Mouse (Mus musculus): ENCODE data around the gene Ryr3. TPM values are rescaled to one million over a fixed set of nuclear protein-coding genes. Genes with fewer than 3 reads are reported as not detected.

The Ryr3 gene
- polyA plus RNA-seq, 1 experiment from 2014 or later = 2.1 TPM

DNA sequence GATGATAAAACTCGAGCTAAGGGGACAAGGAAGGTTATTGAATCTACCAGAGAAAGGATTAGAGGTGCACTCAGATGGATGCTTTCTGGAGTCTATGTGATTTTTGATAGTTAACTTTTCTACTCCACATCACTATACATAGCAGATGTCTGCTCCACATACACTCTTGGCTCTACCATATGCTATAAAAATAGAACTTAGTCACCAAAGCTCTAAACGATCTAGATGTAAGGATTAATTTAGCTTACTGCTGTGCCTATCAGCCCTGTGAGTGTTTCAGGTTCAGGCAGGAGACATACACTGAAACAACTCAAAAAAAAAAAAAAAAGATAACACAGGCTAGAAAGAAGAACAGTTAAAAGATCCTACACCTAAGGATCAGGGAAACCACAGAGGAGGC is 410.9 kb downstream of the Ryr3 start:
- Histone ChIP-seq H3K4me1 (replicated peaks; ENCODE audit: control insufficient read depth, insufficient read depth) (no peaks in the 10 kb centered on the region), H3K9me3 (ENCODE audit: control insufficient read depth, low read length) (no peaks in the 10 kb centered on the region), H3K36me3 (ENCODE audit: control insufficient read depth, insufficient read depth, low read length) (no peaks in the 10 kb centered on the region), H3K27me3 (ENCODE audit: control insufficient read depth, insufficient read depth, low read length) (no peaks in the 10 kb centered on the region), H3K4me2 (replicated peaks; ENCODE audit: low read depth) (no peak overlapping the region), H3K4me3 (ENCODE audit: low read depth, low read length) (no peak overlapping the region), H3K9ac (ENCODE audit: low read length) (no peak overlapping the region), H3K27ac (replicated peaks) (no peak overlapping the region)
- ATAC-seq (ENCODE audit: low FRiP score, low TSS enrichment) = no peak
- DNase-seq (ENCODE audit: low spot score) = no peak
- WGBS = 57% methylated on average over 2 of the region's 2 CpGs
- TF ChIP-seq EP300 (optimal IDR thresholded peaks at IDR 0.05) (no peak), CTCF (IDR thresholded peaks at IDR 0.05; ENCODE audit: low read depth) (no peak)

- Histone ChIP-seq H3K4me3 (ENCODE audit: low read depth, low read length) (no peak overlapping the region), H3K27ac (replicated peaks) (no peak overlapping the region), H3K9ac (ENCODE audit: low read length) (no peak overlapping the region), H3K27me3 (ENCODE audit: control insufficient read depth, insufficient read depth, low read length) (no peaks in the 10 kb centered on the region), H3K4me1 (replicated peaks; ENCODE audit: control insufficient read depth, insufficient read depth) (no peaks in the 10 kb centered on the region), H3K4me2 (replicated peaks; ENCODE audit: low read depth) (no peak overlapping the region), H3K36me3 (ENCODE audit: control insufficient read depth, insufficient read depth, low read length) (no peaks in the 10 kb centered on the region), H3K9me3 (ENCODE audit: control insufficient read depth, low read length) (no peaks in the 10 kb centered on the region)
- DNase-seq (ENCODE audit: low spot score) (peak; percentile 67), ATAC-seq (ENCODE audit: low FRiP score, low TSS enrichment) (peak; percentile 76; the same call in 1 of the 2 replicates)
- 12% methylated on average over 8 of the region's 8 CpGs for WGBS
- TF ChIP-seq EP300 (optimal IDR thresholded peaks at IDR 0.05) (no peak), CTCF (IDR thresholded peaks at IDR 0.05; ENCODE audit: low read depth) (peak; percentile 93)
These were observed 416.9 kb downstream of the Ryr3 start for GRCm38 (mm10) chr2:112799995-112800353.

GRCm38 (mm10) chr2:112799351-112799994 is 417.4 kb downstream of the Ryr3 start:
- no peaks in the 10 kb centered on the region for H3K9me3 ChIP-seq (ENCODE audit: control insufficient read depth, low read length)
- 89% methylated on average over 7 of the region's 7 CpGs for WGBS
- H3K4me1 ChIP-seq (replicated peaks; ENCODE audit: control insufficient read depth, insufficient read depth) = no peaks in the 10 kb centered on the region
- H3K27ac ChIP-seq (replicated peaks) = no peak overlapping the region
- no peak overlapping the region for H3K4me2 ChIP-seq (replicated peaks; ENCODE audit: low read depth)
- no peaks in the 10 kb centered on the region for H3K36me3 ChIP-seq (ENCODE audit: control insufficient read depth, insufficient read depth, low read length)
- no peak overlapping the region for H3K4me3 ChIP-seq (ENCODE audit: low read depth, low read length)
- DNase-seq (ENCODE audit: low spot score) (no peak), ATAC-seq (ENCODE audit: low FRiP score, low TSS enrichment) (no peak)
- no peak overlapping the region for H3K9ac ChIP-seq (ENCODE audit: low read length)
- no peak for TF ChIP-seq CTCF (IDR thresholded peaks at IDR 0.05; ENCODE audit: low read depth)
- TF ChIP-seq EP300 (optimal IDR thresholded peaks at IDR 0.05) = no peak
- no peaks in the 10 kb centered on the region for H3K27me3 ChIP-seq (ENCODE audit: control insufficient read depth, insufficient read depth, low read length)

DNA sequence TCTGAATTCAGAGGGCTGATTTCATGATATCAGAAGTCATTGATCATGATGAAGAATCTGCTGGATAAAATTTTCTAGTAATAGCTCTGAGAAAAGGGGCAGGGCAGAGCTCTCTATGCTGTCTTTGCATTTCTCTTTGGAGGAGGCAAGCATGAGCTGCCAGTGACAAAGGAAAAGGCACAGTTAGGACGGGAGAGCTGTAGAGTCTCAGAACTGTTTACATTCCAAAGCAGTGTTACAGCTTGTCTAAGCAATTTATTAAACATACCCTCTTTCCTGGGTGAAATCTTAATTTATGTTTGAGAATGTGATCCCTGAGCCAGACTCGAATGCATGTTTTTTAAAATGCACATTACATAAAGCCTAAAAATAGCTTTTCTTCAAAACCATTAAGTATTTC is 435.3 kb downstream of the Ryr3 start:
- 8% methylated on average over 2 of the region's 2 CpGs for WGBS
- ATAC-seq (ENCODE audit: low FRiP score, low TSS enrichment) = no peak

DNA sequence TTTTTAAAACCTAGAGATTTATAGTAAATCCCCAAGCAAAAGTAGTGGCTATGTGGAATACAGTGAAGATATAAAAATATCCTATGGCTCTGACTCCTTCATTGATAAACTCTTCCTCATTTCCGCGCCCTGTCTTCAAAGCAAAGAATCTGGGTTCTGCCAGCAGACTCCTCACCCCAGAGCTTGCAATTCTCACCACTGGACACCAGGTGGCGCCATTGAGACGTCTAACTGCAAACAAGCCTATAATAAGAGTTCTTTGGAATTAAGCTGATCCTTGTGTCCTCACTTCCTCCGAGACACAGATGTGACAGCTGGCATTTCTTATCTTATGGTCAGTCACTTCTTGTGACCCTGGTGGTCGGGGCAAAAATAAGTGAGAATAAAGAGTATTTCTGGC is 442.1 kb downstream of the Ryr3 start:
- Histone ChIP-seq H3K9me3 (ENCODE audit: control insufficient read depth, low read length) (no peaks in the 10 kb centered on the region), H3K27me3 (ENCODE audit: control insufficient read depth, insufficient read depth, low read length) (no peaks in the 10 kb centered on the region), H3K27ac (replicated peaks) (no peak overlapping the region), H3K4me2 (replicated peaks; ENCODE audit: low read depth) (no peak overlapping the region), H3K9ac (ENCODE audit: low read length) (no peak overlapping the region), H3K4me3 (ENCODE audit: low read depth, low read length) (no peak overlapping the region), H3K36me3 (ENCODE audit: control insufficient read depth, insufficient read depth, low read length) (no peaks in the 10 kb centered on the region), H3K4me1 (replicated peaks; ENCODE audit: control insufficient read depth, insufficient read depth) (no peaks in the 10 kb centered on the region)
- ATAC-seq (ENCODE audit: low FRiP score, low TSS enrichment) (no peak), DNase-seq (ENCODE audit: low spot score) (peak; percentile 74)
- no peak for TF ChIP-seq EP300 (optimal IDR thresholded peaks at IDR 0.05)
- TF ChIP-seq CTCF (IDR thresholded peaks at IDR 0.05; ENCODE audit: low read depth) = peak; percentile 85
- 16% methylated on average over 6 of the region's 6 CpGs for WGBS

More for the DNA sequence above, 435.3 kb downstream of the Ryr3 start:
- H3K27me3 ChIP-seq (ENCODE audit: control insufficient read depth, insufficient read depth, low read length) = no peaks in the 10 kb centered on the region
- H3K4me2 ChIP-seq (replicated peaks; ENCODE audit: low read depth) = no peak overlapping the region
- H3K9ac ChIP-seq (ENCODE audit: low read length) = no peak overlapping the region
- TF ChIP-seq EP300 (optimal IDR thresholded peaks at IDR 0.05) = no peak
- TF ChIP-seq CTCF (IDR thresholded peaks at IDR 0.05; ENCODE audit: low read depth) = no peak
- no peak overlapping the region for H3K4me3 ChIP-seq (ENCODE audit: low read depth, low read length)
- DNase-seq (ENCODE audit: low spot score) = no peak
- no peaks in the 10 kb centered on the region; the same call in 1 of the 2 replicates for H3K4me1 ChIP-seq (replicated peaks; ENCODE audit: control insufficient read depth, insufficient read depth)
- H3K36me3 ChIP-seq (ENCODE audit: control insufficient read depth, insufficient read depth, low read length) = no peaks in the 10 kb centered on the region
- H3K27ac ChIP-seq (replicated peaks) = no peak overlapping the region
- no peaks in the 10 kb centered on the region for H3K9me3 ChIP-seq (ENCODE audit: control insufficient read depth, low read length)

DNA sequence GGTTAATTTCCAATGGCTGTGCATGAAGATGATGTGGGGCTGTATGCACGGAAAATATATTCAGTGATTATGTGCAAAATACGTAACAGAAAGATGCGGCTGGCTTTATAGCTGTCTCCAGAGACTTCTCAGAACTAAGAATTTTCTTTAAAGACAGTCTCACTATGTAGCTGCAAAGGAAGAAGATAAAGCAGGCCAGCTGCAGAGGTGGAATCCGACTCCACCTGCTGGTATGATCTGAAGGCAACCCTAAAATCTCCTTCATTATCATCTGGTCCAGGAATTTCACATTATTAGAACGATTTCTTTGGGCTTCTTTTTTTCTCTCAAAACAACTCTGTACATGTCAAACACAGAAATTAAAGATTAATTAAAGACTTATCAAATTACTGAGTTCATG is 449.2 kb downstream of the Ryr3 start:
- DNase-seq (ENCODE audit: low spot score) (no peak), ATAC-seq (ENCODE audit: low FRiP score, low TSS enrichment) (no peak)
- H3K27ac ChIP-seq (replicated peaks) = no peak overlapping the region
- H3K4me2 ChIP-seq (replicated peaks; ENCODE audit: low read depth) = no peak overlapping the region
- H3K4me3 ChIP-seq (ENCODE audit: low read depth, low read length) = no peak overlapping the region
- no peak for TF ChIP-seq EP300 (optimal IDR thresholded peaks at IDR 0.05)
- peak; percentile 65 for TF ChIP-seq CTCF (IDR thresholded peaks at IDR 0.05; ENCODE audit: low read depth)
- no peaks in the 10 kb centered on the region for H3K9me3 ChIP-seq (ENCODE audit: control insufficient read depth, low read length)
- WGBS = 70% methylated on average over 5 of the region's 5 CpGs
- no peaks in the 10 kb centered on the region for H3K4me1 ChIP-seq (replicated peaks; ENCODE audit: control insufficient read depth, insufficient read depth)
- H3K36me3 ChIP-seq (ENCODE audit: control insufficient read depth, insufficient read depth, low read length) = no peaks in the 10 kb centered on the region
- H3K9ac ChIP-seq (ENCODE audit: low read length) = no peak overlapping the region
- H3K27me3 ChIP-seq (ENCODE audit: control insufficient read depth, insufficient read depth, low read length) = no peaks in the 10 kb centered on the region
